Mouse (Mus musculus): ENCODE results near the gene Tmprss3.

- TF ChIP-seq POLR2A (IDR thresholded peaks at IDR 0.05; ENCODE audit: control insufficient read depth, low read depth, low read length) (no peak), CTCF (IDR thresholded peaks at IDR 0.05; ENCODE audit: control insufficient read depth, insufficient read depth, insufficient replicate concordance, low read depth, low read length) (no peak)
Measured at GRCm38 (mm10) chr17:31160291-31160690, 38.5 kb downstream of the Tmprss3 start.

Data from testis, adult 2 months (tissue).